Mouse (Mus musculus) lung, adult 18-20 months (tissue): ENCODE measurements at regions not wholly inside any gene's neighbourhood (a gene's known extent, or its start where the extent isn't known, plus 50 kb on each side); places are given as distances from the start of the nearest gene placed in this dataset.

Source experiments
- DNase-seq, 2 experiments: peaks; one replicate each; pipeline ENCODE4 v3.0.0; 2022; ENCODE audit warnings: mixed read lengths in 2 of 2

- DNase-seq: no peak
These were observed 1190.4 kb downstream of the Sorcs3 start for GRCm38 (mm10) chr19:49396257-49396656.

GRCm38 (mm10) chr19:49415326-49415725 is 1209.5 kb downstream of the Sorcs3 start:
- no peak for DNase-seq

DNA sequence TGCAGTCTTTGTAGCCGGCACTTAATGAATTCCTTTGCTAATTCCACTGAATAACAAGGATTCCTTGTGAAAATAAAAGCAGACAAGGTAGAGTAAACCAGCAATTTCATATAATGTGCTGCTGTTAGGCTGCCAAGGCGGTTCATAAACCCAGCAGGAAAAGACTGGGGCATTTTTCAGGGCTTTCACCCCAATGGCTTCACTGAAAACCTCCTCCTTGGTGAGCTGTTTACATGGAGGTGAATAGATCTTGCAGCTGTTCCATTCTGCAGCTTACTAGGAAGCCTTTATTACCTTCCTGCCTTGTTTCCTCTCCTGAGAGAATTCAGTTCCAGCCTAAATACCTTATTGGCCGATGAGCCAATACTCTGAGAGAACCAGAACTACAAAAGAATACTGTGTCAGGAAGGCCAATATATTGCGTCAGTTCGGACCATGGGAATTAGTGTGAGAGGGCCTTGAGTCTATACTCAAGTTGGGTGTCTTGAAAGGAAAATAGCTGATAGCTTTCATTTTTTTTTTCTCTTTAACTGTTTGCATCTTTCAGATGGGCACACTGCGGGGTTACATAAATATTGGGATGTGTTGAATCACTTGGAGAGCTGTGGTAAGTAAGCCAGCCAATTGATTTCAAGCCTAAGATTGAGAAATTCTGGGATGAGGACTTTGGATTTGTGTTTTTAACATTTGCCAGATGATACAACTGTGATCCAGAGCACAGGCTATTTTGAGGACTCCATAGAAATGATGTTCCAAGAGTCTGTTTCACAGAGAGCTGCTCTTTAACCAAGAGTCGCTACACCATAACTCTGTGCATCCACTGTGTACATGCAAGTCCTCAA is 1217.5 kb downstream of the Sorcs3 start:
- no peak for DNase-seq
